Mouse (Mus musculus): ENCODE results near the gene Fam168a.
"Not testable (repeated sequence)": the region's sequence is repeated elsewhere in the genome, so short reads cannot be mapped to it uniquely, and the experiment has no call there.

The Fam168a gene

DNA sequence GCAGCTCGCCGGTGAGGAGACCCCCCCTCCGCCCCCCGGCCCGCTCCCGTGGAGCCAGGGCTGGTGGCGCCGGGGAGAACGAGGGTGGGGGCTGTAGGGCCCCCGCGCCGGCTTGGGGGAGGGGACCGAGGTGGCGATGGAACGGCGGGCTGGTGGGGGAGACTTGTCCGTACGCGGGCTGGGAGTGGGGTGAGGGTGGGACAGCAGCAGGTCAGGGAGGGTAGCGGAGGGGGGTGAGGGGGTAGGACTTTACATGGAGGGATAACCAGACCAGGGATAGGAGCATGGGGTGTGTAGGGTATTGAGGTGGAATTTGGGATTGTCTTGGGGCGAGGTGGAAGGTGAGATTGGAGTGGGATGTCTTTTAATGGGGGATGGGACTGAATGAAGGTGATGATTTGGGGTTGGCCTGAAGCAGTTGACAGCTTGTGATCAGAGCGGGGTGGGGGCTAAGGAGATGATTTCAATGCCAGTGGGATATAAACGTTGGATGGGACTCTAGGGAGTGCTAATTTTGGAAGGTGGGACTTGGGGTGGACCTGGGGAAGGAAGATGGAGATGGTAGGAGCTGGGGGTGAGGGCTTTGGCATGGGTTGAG lies 547 bp downstream of the Fam168a start:
- peak in 1 of 2 experiments; percentile 49 for DNase-seq

DNA sequence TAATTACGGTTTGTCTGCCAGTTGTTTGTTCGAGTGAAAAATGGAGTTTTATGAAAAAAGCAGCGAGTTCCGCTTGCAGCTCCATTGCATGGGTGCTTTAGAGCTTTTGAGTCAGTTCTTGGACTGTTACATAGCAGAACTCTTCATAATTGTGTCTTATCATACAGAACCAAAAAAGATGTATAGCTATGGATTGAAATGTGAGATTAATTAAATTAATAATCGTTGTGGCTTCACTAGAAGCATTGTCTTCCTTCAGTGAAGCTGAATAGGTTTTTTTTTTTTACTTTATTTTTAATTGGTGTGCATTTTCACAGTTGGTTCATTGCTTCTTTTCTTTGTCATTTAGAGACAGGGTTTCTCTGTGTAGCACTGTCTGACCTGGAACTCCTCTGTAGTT lies 12.3 kb downstream of the Fam168a start:
- DNase-seq: no peak

DNA sequence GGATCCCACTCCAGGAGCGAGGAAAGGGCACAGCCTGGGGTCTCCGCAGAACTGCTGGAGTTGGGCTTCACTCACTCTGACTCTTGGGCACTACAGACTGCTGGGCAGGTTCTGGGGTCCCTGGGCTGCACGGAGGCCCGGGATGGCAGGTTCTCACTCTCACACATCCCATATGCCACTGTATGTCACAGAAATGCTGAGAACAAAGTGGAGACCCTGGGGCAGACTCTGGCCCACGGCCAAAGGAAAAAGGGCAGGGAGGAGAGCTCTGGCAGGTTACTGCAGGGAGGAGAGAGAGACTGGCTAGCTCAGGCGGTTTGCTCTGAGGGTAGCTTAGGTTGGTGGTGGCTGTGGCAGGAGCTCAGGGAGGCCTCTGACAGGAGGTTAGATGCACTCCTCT lies 15.8 kb downstream of the Fam168a start:
- peak in 1 of 2 experiments; percentile 26 for DNase-seq

GRCm38 (mm10) chr7:100723453-100724294 lies 17.2 kb downstream of the Fam168a start:
- peak; percentile 32 to 51 for DNase-seq

GRCm38 (mm10) chr7:100727538-100728085 lies 21.2 kb downstream of the Fam168a start:
- DNase-seq: no peak

DNA sequence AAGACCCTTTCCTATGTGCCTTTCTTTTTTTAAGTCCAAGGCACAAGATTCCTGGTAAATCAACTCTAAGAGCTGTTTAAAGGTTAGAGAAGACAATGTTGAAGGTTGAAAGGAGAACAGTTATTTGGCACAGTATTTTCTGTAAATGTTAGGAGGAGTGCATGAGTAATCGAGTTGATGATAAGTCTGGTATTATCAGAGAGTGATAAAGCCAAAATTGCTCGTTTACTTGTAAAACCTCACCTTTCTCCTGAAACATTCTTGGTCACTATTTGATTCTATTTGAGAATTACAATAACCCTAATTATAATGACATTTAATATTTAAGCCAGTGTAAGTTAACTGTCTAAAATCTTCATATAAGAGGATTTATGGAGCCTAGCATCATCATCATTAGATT lies 23.3 kb downstream of the Fam168a start:
- DNase-seq: no peak

DNA sequence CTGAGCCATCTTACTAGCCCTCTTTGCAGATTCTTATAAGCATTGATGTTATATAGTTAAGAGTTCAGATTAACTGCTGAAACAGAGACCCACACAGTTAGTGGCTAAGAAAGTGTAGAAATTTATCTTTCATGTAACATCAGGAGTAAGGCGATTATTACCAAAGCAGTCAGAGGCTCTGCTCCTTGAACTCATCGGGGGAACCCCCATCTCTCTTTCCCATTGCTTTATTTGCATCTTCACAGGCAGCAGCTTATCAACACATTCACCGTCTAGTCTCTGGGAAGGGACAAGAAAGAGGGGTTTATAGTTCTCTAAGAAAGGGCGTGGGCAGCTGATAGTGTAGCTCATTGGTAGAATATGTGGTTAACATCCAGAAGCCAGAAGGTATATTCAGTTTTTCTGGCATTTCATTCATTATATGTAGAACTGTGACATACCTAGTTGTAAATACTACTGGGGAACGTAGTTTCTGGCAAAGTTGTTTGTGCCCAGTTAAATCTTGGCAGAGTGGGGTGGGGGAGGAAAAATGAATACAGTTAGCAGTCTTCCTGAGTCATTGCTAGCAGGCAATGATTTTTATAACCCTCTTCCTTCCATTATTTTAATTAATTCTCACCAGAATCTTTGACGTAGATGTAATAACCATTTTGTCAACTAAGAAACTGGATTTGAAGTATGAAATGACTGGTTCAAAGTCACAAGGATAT lies 26.1 kb downstream of the Fam168a start:
- DNase-seq: peak in 1 of 2 experiments; percentile 15

DNA sequence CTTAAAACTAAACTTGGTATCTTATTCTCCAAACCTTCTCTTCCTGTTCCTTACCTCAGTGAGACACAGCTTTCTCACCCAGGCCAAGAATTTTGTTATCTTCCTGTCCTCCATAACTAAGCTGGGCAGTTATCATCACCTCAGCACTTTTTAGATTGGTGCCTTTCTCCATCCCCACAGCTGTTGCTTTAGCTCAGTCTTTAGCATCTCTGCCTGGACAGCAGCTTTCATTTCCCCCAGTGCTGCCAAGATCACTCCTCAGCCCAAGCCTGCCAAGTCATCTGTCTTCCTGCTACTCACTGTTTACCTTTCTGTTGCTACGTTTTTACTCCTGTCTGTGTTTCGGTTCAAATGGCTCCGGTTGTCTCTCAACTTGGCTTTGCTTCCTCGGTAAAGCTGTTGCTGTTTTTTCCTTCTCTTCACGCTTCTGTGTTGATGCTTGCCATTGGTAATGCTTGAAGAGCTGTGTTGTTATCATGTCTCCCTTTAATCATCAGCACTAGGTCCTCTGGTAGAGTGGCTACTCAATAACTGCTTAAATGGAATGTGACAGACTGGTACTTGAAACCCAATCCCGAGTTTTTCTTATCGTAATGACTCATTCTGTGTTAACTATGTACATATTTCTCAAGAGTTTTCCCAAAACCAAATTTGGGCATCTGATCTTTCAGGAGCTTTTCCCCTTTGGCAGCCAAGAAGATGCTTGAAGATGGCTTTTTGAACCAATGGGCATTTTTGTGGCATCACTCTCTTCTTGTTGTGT lies 26.8 kb downstream of the Fam168a start:
- peak; percentile 50 to 67 for DNase-seq

DNA sequence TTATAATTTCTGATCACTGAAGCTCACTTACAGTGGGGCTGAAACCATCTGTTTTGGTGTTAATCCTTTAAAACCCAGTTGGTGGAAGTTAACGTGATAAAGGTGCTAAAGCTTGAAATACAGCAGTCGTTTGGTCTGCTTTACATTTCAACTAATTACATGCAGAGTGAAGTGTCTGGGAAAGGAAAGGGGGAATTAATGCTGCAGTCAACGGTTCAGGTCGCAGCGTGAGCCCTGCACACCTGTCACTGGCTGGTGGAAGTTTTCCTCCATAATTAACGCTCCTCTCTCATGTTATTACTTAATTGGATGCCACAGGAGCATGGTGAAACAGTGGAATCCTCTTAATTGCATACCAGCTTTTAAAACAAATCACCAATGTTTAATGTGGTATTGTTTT lies 27.8 kb downstream of the Fam168a start:
- peak in 1 of 2 experiments; percentile 23 for DNase-seq

- not testable (repeated sequence) for DNase-seq
These were observed 28.5 kb downstream of the Fam168a start for GRCm38 (mm10) chr7:100734905-100735304.

DNA sequence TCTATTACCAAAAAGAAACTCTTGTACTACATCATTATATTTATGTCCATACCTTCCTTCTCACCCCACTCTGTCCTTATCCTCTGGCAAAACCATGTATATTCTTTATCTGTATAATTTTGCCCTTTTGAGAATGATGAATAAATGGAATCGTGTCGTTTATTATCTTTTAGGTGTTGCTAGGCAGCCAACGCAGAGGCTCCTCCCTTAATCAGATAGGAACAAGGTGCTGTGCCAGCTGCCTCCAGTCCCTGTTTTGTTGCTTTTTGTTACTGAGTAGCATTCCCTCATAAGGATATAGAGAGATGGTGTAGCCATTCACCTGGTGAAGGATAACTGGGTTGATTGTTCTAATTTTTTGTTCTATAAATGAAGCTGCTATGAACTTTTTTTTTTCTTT lies 29.7 kb downstream of the Fam168a start:
- no peak for DNase-seq

DNA sequence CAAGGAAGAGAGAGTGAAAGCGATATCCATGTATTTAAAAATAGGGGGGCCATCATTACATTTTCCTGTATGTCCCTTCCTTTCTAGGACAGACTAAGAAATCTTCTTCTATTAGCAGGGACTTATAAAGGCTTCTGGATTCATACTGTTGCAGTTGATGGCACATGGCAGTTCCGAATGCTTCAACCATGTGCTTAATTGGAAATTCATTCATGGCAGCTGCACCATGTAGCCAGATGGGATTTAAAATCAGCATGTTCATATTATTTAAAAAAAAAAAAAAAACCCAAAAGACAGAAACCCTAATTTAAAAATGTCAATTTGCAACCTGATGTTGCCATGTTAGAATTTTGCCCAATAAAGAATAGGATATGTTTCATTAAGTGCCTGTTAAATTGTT lies 37.9 kb downstream of the Fam168a start:
- DNase-seq: no peak

GRCm38 (mm10) chr7:100750101-100750500 lies 43.7 kb downstream of the Fam168a start:
- DNase-seq: no peak

DNA sequence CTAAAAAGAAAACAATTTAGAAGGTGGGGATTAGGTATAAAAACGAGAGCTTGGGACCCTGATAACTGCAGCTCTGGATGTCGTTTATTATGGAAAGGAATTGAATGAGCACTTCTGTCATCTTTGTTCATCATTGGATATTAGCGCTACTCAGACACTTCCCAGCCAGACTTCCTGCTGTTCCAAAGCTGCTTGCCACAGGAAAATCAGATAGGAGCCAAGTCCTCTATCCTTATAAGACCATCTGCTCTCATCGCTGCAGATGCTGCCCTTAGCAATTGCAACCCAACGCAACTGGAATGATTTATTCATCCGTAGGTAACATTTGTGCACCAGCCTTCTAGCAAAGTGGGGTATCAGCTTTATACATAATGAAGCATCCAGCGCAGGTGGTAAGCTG lies 52.3 kb downstream of the Fam168a start:
- DNase-seq: peak; percentile 70 to 76

DNA sequence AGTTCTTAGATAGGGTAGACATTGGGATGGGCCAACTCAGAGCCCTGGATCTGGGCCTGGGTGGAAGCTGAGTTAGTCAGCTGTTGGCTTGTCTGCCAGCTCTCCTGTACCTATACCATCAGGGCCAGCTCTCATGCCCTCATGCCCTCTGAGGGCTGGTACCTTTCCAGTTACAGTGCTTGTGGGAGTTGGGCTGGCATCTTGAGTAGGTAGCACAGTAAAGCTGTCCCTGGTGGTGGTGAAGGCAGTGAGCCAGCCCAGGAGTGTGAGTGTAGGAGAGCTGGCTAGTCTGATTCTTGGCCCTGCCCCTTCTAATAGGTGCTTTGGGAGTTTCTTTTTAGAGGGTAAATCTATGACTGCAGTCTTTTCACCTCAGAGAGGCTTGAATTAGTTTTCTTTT lies 56.3 kb downstream of the Fam168a start:
- DNase-seq: peak; percentile 69 to 79

DNA sequence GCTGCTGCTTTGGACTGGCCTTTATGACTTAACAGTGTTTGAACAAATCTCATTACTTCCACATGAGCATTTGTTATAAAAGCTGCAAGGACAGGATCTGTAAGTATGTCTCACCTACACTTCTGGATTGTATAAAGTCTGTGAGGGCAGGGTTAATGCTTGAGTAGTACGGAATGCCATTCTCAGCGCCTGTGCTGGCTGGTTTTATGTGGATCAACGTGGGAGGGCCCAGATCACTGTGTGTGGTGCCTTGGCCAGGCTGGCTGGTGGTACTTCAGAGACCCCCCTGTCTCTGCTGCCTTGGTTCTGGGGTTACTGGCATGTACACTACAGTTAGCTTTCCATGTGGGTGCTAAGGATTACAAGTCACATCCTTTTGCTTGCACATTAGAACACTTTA lies 61.1 kb downstream of the Fam168a start:
- no peak for DNase-seq

DNA sequence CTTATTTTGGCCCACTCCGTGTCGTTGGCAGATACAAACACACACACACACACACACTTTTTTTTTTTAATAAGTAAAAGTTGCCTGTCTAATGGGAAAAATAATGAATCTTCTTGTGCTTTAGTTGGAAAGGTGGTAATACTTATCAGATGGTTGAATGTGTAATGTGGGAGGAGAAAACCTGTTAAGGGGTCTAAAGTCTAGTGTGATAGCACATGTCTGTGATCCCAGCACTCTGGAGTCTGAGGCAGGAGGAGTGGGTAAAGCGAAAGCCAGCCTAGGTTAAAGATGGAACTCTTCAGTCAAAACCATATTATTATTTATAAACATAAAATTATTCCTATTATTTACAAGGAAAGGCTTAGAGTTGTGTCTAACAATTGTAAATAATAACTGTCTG lies 61.6 kb downstream of the Fam168a start:
- no peak for DNase-seq

GRCm38 (mm10) chr7:100769534-100770083 lies 63.2 kb downstream of the Fam168a start:
- no peak for DNase-seq

DNA sequence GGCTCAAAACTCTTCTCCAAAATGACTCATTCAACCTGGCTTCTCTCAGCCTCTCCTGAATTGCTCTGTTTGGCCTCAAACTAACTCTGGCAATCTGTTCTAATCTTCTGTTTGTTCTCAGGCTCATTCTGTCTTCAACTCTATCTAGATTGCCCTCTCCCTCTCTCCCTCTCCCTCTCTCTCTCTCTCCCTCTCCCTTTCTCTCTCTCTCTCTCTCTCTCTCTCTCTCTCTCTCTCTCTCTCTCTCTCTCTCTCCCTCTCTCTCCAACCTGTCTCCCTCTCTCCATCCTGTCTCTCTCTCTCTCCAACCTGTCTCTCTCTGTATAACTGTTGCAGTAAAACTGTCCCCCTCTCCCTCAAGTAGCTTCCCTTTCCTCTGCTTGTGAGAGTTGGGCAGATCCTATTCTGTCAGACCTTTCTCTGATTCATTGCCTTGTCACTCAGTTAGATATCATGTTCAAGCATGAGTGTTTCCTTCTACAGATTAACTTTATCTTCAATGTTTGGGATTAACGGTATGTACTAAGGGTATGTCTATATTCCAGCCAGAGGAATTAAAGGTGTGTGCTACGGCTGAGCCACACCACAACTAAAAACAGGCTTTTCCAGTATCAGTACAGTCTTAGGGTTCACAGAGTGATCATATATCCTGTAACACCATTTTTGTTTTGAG lies 64.4 kb downstream of the Fam168a start:
- no peak for DNase-seq

DNA sequence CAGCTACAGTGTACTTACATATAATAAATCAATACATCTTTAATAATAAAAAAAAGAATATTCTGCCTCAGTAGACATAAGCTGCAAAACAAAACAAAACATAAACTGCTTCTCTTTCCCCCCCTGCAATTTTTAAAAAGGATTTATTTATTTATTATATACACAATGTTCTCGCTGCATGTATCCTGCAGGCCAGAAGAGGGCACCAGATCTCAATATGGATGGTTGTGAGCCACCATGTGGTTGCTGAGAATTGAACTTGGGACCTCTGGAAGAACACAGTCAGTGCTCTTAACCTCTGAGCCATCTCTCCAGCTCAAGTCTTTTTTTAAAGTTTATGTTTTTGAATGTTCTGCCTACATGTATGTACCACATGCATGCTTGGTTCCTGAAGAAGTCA lies 67.8 kb downstream of the Fam168a start:
- DNase-seq: no peak

DNA sequence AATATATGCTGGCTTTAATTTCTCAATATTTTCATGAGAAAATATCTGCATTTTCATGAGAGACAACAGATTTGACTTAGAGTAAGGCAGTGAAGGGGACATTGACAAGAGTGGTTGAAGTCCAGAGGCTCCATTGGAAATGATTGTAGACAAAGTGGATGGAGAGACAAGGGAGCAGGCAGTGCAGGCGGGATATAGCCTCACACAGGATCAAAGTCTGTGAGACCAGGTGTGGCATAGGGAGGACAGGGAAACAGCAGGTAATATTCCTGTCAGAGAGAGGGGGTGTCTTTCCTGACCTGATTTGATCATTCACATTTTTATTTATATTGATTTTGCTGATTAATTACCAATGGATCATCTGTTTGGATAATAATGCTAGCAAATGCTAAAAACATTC lies 69.4 kb downstream of the Fam168a start:
- no peak for DNase-seq

DNA sequence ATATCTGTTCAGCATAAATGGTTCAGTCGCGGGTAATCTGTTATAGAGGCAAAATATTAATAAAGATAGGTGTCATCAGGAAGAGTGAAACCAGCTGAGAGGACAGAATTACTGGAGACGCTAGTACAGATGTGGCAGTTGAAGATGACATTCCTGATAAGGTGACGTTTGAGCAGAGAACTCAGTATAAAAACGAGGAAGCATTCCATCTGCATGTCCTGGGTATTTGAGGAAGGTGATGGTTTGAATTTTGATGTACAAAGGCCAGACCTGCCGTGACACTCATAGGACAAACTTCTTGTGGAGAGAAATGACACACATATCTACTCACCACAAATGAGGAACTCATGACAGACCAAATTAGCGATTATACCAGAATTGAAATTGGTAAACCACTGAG lies 73.8 kb downstream of the Fam168a start:
- DNase-seq: no peak
